8 mouse cellular contexts compared by ENCODE assay signal in genomic region chr5:110342648-110343284, GRCm38 (mm10). TPM values are rescaled to one million over a fixed set of nuclear protein-coding genes. Genes with fewer than 3 reads are reported as not detected.
DNase-seq lines count a peak whose midpoint lies in the region; ATAC-seq lines count a peak whose summit lies in the region.

Gene P2rx2, minus strand, starts transcription at chr5:110343212.

- 2% methylated on average over 31 of the region's 43 CpGs for WGBS in embryonic facial prominence, embryonic 14.5 days
- 2% methylated on average over 37 of the region's 43 CpGs for WGBS in hindbrain, embryonic 11.5 days
- 2% methylated on average over 43 of the region's 43 CpGs for WGBS in limb, embryonic 12.5 days
- 1% methylated on average over 43 of the region's 43 CpGs for WGBS in midbrain, embryonic 10.5 days

- peak within 1 kb of the TSS; percentile 64 for H3K9ac ChIP-seq in embryonic facial prominence, embryonic 14.5 days (ENCODE audit: low read depth, low read length)
- peak within 1 kb of the TSS; percentile 58 for H3K9ac ChIP-seq in hindbrain, embryonic 11.5 days (ENCODE audit: low read depth, low read length)
- peak within 1 kb of the TSS; percentile 62 for H3K9ac ChIP-seq in limb, embryonic 12.5 days (replicated peaks)

- peaks cover 24% of the 10 kb centered on the region for H3K27me3 ChIP-seq in embryonic facial prominence, embryonic 14.5 days (replicated peaks; ENCODE audit: control insufficient read depth, insufficient read depth, low read length)
- peaks cover 12% of the 10 kb centered on the region for H3K27me3 ChIP-seq in hindbrain, embryonic 11.5 days (ENCODE audit: control insufficient read depth, insufficient read depth, low read length)
- peaks cover 43% of the 10 kb centered on the region for H3K27me3 ChIP-seq in limb, embryonic 12.5 days
- H3K27me3 ChIP-seq in midbrain, embryonic 10.5 days (ENCODE audit: low read depth, poor library complexity, severe bottlenecking) = peaks cover 53% of the 10 kb centered on the region

- H3K9me3 ChIP-seq in embryonic facial prominence, embryonic 14.5 days (ENCODE audit: control insufficient read depth, low read length) = no peaks in the 10 kb centered on the region
- H3K9me3 ChIP-seq in hindbrain, embryonic 11.5 days (ENCODE audit: control insufficient read depth, low read length) = no peaks in the 10 kb centered on the region
- H3K9me3 ChIP-seq in limb, embryonic 12.5 days = no peaks in the 10 kb centered on the region
- no peaks in the 10 kb centered on the region for H3K9me3 ChIP-seq in midbrain, embryonic 10.5 days (replicated peaks)

- no peak within 1 kb of the TSS for H3K27ac ChIP-seq in embryonic facial prominence, embryonic 14.5 days (replicated peaks; ENCODE audit: low read depth, low read length)
- H3K27ac ChIP-seq in hindbrain, embryonic 11.5 days (ENCODE audit: low read depth, low read length) = no peak within 1 kb of the TSS
- H3K27ac ChIP-seq in limb, embryonic 12.5 days = no peak within 1 kb of the TSS
- H3K27ac ChIP-seq in midbrain, embryonic 10.5 days (replicated peaks) = peak within 1 kb of the TSS; percentile 79

- H3K4me3 ChIP-seq in embryonic facial prominence, embryonic 14.5 days (ENCODE audit: low read depth, low read length) = peak within 1 kb of the TSS; percentile 48
- peak within 1 kb of the TSS; percentile 46 for H3K4me3 ChIP-seq in hindbrain, embryonic 11.5 days (ENCODE audit: low read depth, low read length)
- peak within 1 kb of the TSS; percentile 54 for H3K4me3 ChIP-seq in limb, embryonic 12.5 days (replicated peaks)
- peak within 1 kb of the TSS; percentile 68 for H3K4me3 ChIP-seq in midbrain, embryonic 10.5 days

- peaks cover 4% of the 10 kb centered on the region; the same call in 1 of the 2 replicates for H3K36me3 ChIP-seq in embryonic facial prominence, embryonic 14.5 days (ENCODE audit: control insufficient read depth, insufficient read depth, low read length)
- H3K36me3 ChIP-seq in hindbrain, embryonic 11.5 days (ENCODE audit: control insufficient read depth, insufficient read depth, low read length) = no peaks in the 10 kb centered on the region
- H3K36me3 ChIP-seq in limb, embryonic 12.5 days = peaks cover 16% of the 10 kb centered on the region
- H3K36me3 ChIP-seq in midbrain, embryonic 10.5 days = peaks cover 27% of the 10 kb centered on the region

- H3K4me2 ChIP-seq in embryonic facial prominence, embryonic 14.5 days (ENCODE audit: low read depth, low read length) = peak within 1 kb of the TSS; percentile 94
- H3K4me2 ChIP-seq in hindbrain, embryonic 11.5 days (replicated peaks; ENCODE audit: low read depth, low read length) = peak within 1 kb of the TSS; percentile 96
- H3K4me2 ChIP-seq in limb, embryonic 12.5 days = peak within 1 kb of the TSS; percentile 98

- peak; percentile 21 to 26 for DNase-seq in B cell, adult 2 months
- DNase-seq in ZHBTc4 (ENCODE audit: low read depth, low spot score) = peak; percentile 87
- peak; percentile 49 for DNase-seq in embryonic facial prominence, embryonic 14.5 days (ENCODE audit: low spot score)
- DNase-seq in hindbrain, embryonic 11.5 days (ENCODE audit: low spot score) = peak; percentile 61
- peak; percentile 58 for DNase-seq in midbrain, embryonic 10.5 days (ENCODE audit: low spot score)
- peak; percentile 8 to 28 for DNase-seq in thymus, postnatal 10 days (ENCODE audit: low spot score in 2 of 2)

- ATAC-seq in embryonic facial prominence, embryonic 14.5 days (ENCODE audit: low read depth) = peak; percentile 64
- peak; percentile 73; the same call in 1 of the 2 replicates for ATAC-seq in hindbrain, embryonic 11.5 days (ENCODE audit: low FRiP score)
- ATAC-seq in limb, embryonic 12.5 days (ENCODE audit: insufficient number of reproducible peaks, insufficient read depth, low FRiP score, low TSS enrichment, low read depth) = peak; percentile 44; the same call in 1 of the 2 replicates
- ATAC-seq in erythroblast, adult 5-6 weeks (replicated peaks; ENCODE audit: low FRiP score, poor library complexity, severe bottlenecking) = no peak

- peaks cover 4% of the 10 kb centered on the region; the same call in 1 of the 2 replicates for H3K4me1 ChIP-seq in embryonic facial prominence, embryonic 14.5 days (ENCODE audit: control insufficient read depth, insufficient read depth, low read length)
- H3K4me1 ChIP-seq in hindbrain, embryonic 11.5 days (replicated peaks; ENCODE audit: control insufficient read depth, insufficient read depth, low read length) = no peaks in the 10 kb centered on the region
- peaks cover 14% of the 10 kb centered on the region for H3K4me1 ChIP-seq in limb, embryonic 12.5 days (replicated peaks)
- H3K4me1 ChIP-seq in midbrain, embryonic 10.5 days = peaks cover 15% of the 10 kb centered on the region

RNA-seq across cellular contexts. Expression of gene P2rx2, which starts in this region (rescaled TPM):
- 2.3 and 2.4 TPM in 2 replicates for polyA plus RNA-seq in embryonic facial prominence, embryonic 14.5 days (2014; fragmentation: Nextera tagmentation; extraction: Ambion mirVana)
- polyA plus RNA-seq in hindbrain, embryonic 11.5 days (2014; fragmentation: Nextera tagmentation; extraction: Ambion mirVana) = 0.67 and 0.91 TPM in 2 replicates
- 0.74 and 1.1 TPM in 2 replicates for polyA plus RNA-seq in limb, embryonic 12.5 days (2016; fragmentation: Nextera tagmentation; extraction: Ambion mirVana)
- polyA plus RNA-seq in midbrain, embryonic 10.5 days (2016; fragmentation: Nextera tagmentation; extraction: Ambion mirVana) = 0.62 and 0.73 TPM in 2 replicates
- not detected in 2 replicates for total RNA-seq in erythroblast, adult 5-6 weeks (2015; ENCODE audit: low replicate concordance)
- total RNA-seq in erythroblast, adult 5-6 weeks (2017; ENCODE audit: low replicate concordance) = not detected in 2 replicates

Comparison
In these comparisons a context has a peak if more than half of its experiments do, and no peak if none do; other contexts are left out.
1. Peak in DNase-seq, ATAC-seq, H3K4me3 ChIP-seq, H3K9ac ChIP-seq and H3K4me2 ChIP-seq in hindbrain, embryonic 11.5 days; RNA of the gene not detected or under 1 TPM.
2. Peak in DNase-seq, H3K4me3 ChIP-seq and H3K27ac ChIP-seq in midbrain, embryonic 10.5 days; RNA of the gene not detected or under 1 TPM.
3. DNase-seq: peak in every context shown above with its lines; median percentile 87 in ZHBTc4; 61 in hindbrain, embryonic 11.5 days; 58 in midbrain, embryonic 10.5 days; 49 in embryonic facial prominence, embryonic 14.5 days; 24 in B cell, adult 2 months; 18 in thymus, postnatal 10 days.